Mouse (Mus musculus) olfactory bulb, adult 2 months (tissue): ENCODE measurements around the gene Fbxl13.

Experiments
- CTCF ChIP-seq: fragments of 200-500 bp; IDR thresholded peaks from 2 replicates; pipeline ENCODE4 v1.5.1; 2012; ENCODE audit warnings: low read depth, mild to moderate bottlenecking, low read length, moderate library complexity; ENCODE audit not compliant: insufficient read depth
- POLR2A ChIP-seq: fragments of 200-500 bp; IDR thresholded peaks from 2 replicates; pipeline ENCODE4 v1.6.1; 2012; ENCODE audit warnings: mild to moderate bottlenecking, low read depth, low read length, moderate library complexity; ENCODE audit not compliant: insufficient read depth

DNA sequence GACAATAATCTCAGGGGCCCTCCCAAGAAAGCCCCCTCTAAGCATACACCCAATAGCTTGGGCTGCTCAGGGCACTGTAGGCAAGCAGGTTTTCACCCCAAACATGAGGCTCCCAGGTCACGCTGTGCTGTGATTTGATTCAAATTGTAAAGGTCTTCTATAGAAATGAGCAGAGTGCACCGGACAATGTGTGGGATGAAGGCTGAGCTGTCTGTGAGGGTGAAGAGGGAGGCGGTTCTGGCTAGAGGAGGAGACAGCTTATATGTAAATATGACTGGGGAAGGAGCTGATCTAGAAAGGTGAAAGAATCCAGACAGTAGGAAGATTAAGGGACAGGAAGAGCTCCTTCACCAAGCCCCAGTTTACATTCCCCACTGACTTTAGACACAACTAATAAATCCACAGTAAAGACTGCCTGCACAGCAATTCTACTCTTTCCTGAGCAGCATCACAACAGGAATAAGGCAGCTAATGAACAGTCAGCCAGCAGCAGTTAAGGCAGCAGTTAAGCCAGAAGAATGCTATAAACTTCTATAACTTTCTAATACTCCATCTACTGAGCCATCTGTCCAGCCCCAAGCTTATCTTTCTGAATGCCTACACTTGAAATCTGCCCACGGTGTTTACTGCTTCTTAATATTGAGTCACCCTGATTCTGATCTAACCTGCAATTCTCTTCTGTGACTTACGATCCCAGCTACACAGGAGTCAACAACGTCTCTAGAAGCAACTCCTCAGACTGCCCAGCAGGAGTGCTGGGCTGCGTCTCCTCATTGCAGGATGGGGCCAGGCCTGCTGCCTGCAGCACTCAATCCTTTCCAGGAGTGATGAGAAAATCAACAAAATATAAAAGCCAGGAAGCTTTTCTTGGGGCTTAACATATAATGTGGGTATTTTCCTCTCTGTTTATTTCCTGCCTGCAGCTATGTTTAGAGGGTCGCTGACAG is 22.0 kb upstream of the Fbxl13 start:
- TF ChIP-seq CTCF, result no peak
- TF ChIP-seq POLR2A, result no peak
